Mouse (Mus musculus) heart, postnatal 25 days (tissue): ENCODE results near the gene Tsr3. TPM values are rescaled to one million over a fixed set of nuclear protein-coding genes. Genes with fewer than 3 reads are reported as not detected.

Experiments
- DNase-seq: peaks from one replicate; pipeline ENCODE4 v3.0.0; 2022; ENCODE audit warnings: low spot score
- intact Hi-C: fragments of 180-260 bp; cut with DNase I; formaldehyde crosslinking; loops from one replicate; pipeline ENCODE4 v1.15.1; 2025
- microRNA-seq: library from miRNA; unstranded; fragments of <30 nt; microRNA quantifications from one replicate; pipeline ENCODE4 v1.2.0, GENCODE M21; 2022
- total RNA-seq, 2 experiments: library from RNA; stranded (reverse); gene quantifications; 2 replicates each; pipeline ENCODE4 v1.2.3; 2021

Gene Tsr3
- total RNA-seq, 2 experiments from 2014 or later, result 7.4 to 8.7 TPM

DNA sequence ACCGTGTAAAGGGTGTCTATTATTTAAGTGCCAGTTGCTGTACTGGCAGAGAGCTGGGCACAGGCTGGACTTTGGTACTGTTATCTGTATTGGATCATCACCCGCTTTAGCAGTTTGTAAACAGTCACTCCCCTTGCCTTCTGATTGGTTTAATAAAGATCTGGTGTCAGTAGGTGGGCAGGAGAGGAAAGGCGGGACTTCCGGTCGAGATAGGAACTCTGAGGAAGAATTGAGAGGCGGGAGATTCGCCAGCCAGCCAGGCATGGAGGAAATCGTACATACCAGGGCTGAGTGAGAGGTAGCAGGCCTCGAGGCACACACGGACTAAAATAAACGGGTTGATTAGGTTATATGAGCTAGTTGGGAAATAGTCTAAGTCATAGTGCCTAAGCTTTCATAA is 42.2 kb downstream of the Tsr3 start:
- intact Hi-C loops, result no loop called here
- DNase-seq, result peak; percentile 13

DNA sequence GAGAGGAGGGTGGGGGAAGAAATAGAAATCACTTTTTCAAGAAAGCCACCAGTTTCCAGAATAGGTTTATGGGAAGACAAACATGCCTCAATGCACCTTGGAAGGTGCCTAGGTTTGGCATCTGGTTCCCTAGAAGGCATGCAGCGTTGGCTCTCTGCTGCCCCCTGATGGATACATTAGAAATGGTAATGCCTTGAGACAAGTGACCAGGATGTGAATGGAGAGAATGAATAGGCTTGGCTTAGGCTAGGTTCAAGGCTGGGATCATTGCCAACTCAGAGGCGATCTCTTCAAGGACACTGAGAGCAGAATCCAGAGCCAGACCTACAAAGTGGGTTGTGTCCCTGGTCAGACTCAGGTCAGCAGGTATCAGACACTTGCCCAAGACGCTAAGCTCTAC is 45.1 kb downstream of the Tsr3 start:
- peak; percentile 25 for DNase-seq
- intact Hi-C loops, result loop anchor here (5.0 kb wide), 1 partner anchor 343 kb away; no protein-coding TSS in a partner anchor

DNA sequence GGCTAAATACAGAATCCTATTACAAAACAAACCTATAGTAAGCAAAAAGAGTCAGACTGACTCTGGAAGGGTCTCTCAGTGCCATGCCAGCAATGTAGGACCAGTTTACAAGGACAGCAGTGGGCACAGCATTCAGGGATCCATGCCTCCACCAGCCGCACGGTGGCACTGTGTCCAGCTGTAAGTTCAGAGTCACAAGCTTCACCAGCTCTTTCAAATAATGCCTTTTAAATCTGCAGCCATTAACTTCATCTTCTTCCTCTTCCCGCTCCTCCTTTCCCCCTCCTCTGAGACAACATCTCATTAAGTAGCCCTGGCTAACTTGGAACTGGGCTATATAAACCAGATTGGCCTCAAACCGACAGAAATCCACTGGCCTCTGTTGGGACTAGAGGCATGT is 48.9 kb downstream of the Tsr3 start:
- intact Hi-C loops, result loop anchor here (5.0 kb wide), 1 partner anchor 347 kb away; no protein-coding TSS in a partner anchor
- DNase-seq, result no peak

DNA sequence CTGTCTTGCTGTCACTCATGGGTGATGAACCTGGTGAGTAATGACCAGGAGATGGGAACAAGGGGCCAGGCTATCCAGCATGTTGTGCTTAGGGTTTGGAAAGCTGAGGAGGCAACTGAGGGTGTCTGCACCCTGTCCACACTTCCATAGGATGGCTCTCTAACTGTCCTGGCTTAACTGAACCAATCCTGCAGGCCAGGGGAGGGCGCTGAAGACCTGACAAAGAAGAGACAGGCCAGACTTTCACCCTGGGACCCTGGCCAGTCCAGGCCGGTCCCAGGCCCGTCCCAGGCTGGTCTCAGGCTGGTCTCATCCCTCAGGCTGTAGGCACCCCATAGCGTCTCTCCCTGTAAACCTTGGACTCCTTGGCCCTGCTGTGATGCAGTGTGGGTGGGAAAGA is 50.4 kb downstream of the Tsr3 start:
- intact Hi-C loops, result no loop called here
- DNase-seq, result no peak

Small RNA genes within 50 kb of the gene (microRNA-seq; reads per million reads assigned to microRNA genes)
- gene Mir3547, result 0.83 reads per million

Other genes starting within 250 kb of the Tsr3 start
- 10 to 100 TPM; 10.8 to 13.3 TPM for gene Cramp1l, start 224.4 kb upstream of the Tsr3 start, total RNA-seq
- gene Ift140, start 224.1 kb upstream of the Tsr3 start, total RNA-seq, result 1 to 10 TPM; 4.9 to 6.6 TPM
- gene Tmem204, start 156.6 kb upstream of the Tsr3 start, total RNA-seq, result 10 to 100 TPM; 34.5 to 41.7 TPM
- 10 to 100 TPM; 10.8 to 12.2 TPM for gene Telo2, start 124.2 kb upstream of the Tsr3 start, total RNA-seq
- gene Ptx4, start 119.4 kb upstream of the Tsr3 start, total RNA-seq, result 1 to 10 TPM; 3.7 to 6.7 TPM
- 10 to 100 TPM; 25.5 to 27.5 TPM for gene Clcn7, start 106.8 kb upstream of the Tsr3 start, total RNA-seq
- not detected for gene Ccdc154, start 77.7 kb upstream of the Tsr3 start, total RNA-seq
- not detected for gene Gm38655, start 64.7 kb upstream of the Tsr3 start, total RNA-seq
- gene BC003965, start 55.6 kb upstream of the Tsr3 start, total RNA-seq, result 10 to 100 TPM; 22.1 to 23.2 TPM
- 1 to 10 TPM; 8.4 to 9.6 TPM for gene Unkl, start 51.8 kb upstream of the Tsr3 start, total RNA-seq
- 10 to 100 TPM; 10.8 to 12.3 TPM for gene Gnptg, start within 50 bp of the Tsr3 start, total RNA-seq
- under 1 TPM; 0.55 to 0.61 TPM for gene Baiap3, start 16.2 kb downstream of the Tsr3 start, total RNA-seq
- 10 to 100 TPM; 91.6 to 97.5 TPM for gene Ube2i, start 34.5 kb downstream of the Tsr3 start, total RNA-seq
- gene Prss34, start 58.2 kb downstream of the Tsr3 start, total RNA-seq, result under 1 TPM; 0.22 to 0.29 TPM
- gene Prss28, start 68.5 kb downstream of the Tsr3 start, total RNA-seq, result not detected
- not detected for gene Prss29, start 78.5 kb downstream of the Tsr3 start, total RNA-seq
- under 1 TPM; 0.47 to 0.84 TPM for gene Tpsab1, start 105.4 kb downstream of the Tsr3 start, total RNA-seq
- 1 to 10 TPM; 1.6 to 2.2 TPM for gene Tpsb2, start 126.1 kb downstream of the Tsr3 start, total RNA-seq
- gene Tpsg1, start 129.1 kb downstream of the Tsr3 start, total RNA-seq, result not detected
- gene Cacna1h, start 193.6 kb downstream of the Tsr3 start, total RNA-seq, result 1 to 10 TPM; 6.9 to 7.3 TPM
- gene Tekt4, start 214.4 kb downstream of the Tsr3 start, total RNA-seq, result not detected